Mouse (Mus musculus) B cell, adult 2 months (primary cell): ENCODE measurements around the gene Tnks1bp1.

Experiments used
- DNase-seq, 2 experiments: peaks; one replicate each; pipeline ENCODE4 v3.0.0; 2022

The Tnks1bp1 gene

GRCm38 (mm10) chr2:85047596-85048167 is at the start of gene Tnks1bp1:
TSS of gene Tnks1bp1 (plus strand) at chr2:85048022.
- DNase-seq, result peak; percentile 99

- no peak for DNase-seq
Observed at GRCm38 (mm10) chr2:84999486-85000181, 48.2 kb upstream of the Tnks1bp1 start.

GRCm38 (mm10) chr2:85001497-85001896 is 46.3 kb upstream of the Tnks1bp1 start:
- DNase-seq, result no peak

- no peak for DNase-seq
Observed at GRCm38 (mm10) chr2:85002575-85002974, 45.2 kb upstream of the Tnks1bp1 start.

- no peak for DNase-seq
Observed at GRCm38 (mm10) chr2:85004341-85004740, 43.5 kb upstream of the Tnks1bp1 start.

GRCm38 (mm10) chr2:85006600-85006999 is 41.2 kb upstream of the Tnks1bp1 start:
- DNase-seq, result no peak

- peak; percentile 66 to 69 for DNase-seq
Observed at GRCm38 (mm10) chr2:85007729-85008128, 40.1 kb upstream of the Tnks1bp1 start.

GRCm38 (mm10) chr2:85009212-85009611 is 38.6 kb upstream of the Tnks1bp1 start:
- DNase-seq, result no peak

GRCm38 (mm10) chr2:85011906-85012604 is 35.8 kb upstream of the Tnks1bp1 start:
- DNase-seq, result no peak

- DNase-seq, result no peak
Observed at GRCm38 (mm10) chr2:85012679-85013078, 35.1 kb upstream of the Tnks1bp1 start.

- DNase-seq, result no peak
Observed at GRCm38 (mm10) chr2:85013826-85014587, 33.8 kb upstream of the Tnks1bp1 start.

- peak in 1 of 2 experiments; percentile 9 for DNase-seq
Observed at GRCm38 (mm10) chr2:85014588-85014982, 33.2 kb upstream of the Tnks1bp1 start.

- DNase-seq, result no peak
Observed at GRCm38 (mm10) chr2:85022043-85022442, 25.8 kb upstream of the Tnks1bp1 start.

GRCm38 (mm10) chr2:85026178-85026577 is 21.6 kb upstream of the Tnks1bp1 start:
- no peak for DNase-seq

GRCm38 (mm10) chr2:85027281-85027680 is 20.5 kb upstream of the Tnks1bp1 start:
- DNase-seq, result peak; percentile 33 to 34

- DNase-seq, result no peak
Observed at GRCm38 (mm10) chr2:85029897-85030296, 17.9 kb upstream of the Tnks1bp1 start.

GRCm38 (mm10) chr2:85030989-85031388 is 16.8 kb upstream of the Tnks1bp1 start:
- no peak for DNase-seq

- no peak for DNase-seq
Observed at GRCm38 (mm10) chr2:85033121-85033520, 14.7 kb upstream of the Tnks1bp1 start.

GRCm38 (mm10) chr2:85034169-85034568 is 13.7 kb upstream of the Tnks1bp1 start:
- DNase-seq, result no peak

- no peak for DNase-seq
Observed at GRCm38 (mm10) chr2:85036507-85037046, 11.2 kb upstream of the Tnks1bp1 start.

- DNase-seq, result peak; percentile 93 to 94
Observed at GRCm38 (mm10) chr2:85037047-85038026, 10.5 kb upstream of the Tnks1bp1 start, which contains the start of the genes Ssrp1 and P2rx3. TSS of gene Ssrp1 (plus strand) at chr2:85037234. TSS of gene P2rx3 (minus strand) at chr2:85037462.
